Mouse (Mus musculus) MEL (cell line): ENCODE data around the gene Mrpl44. TPM values are rescaled to one million over a fixed set of nuclear protein-coding genes. Genes with fewer than 3 reads are reported as not detected.

Source experiments
- DNase-seq: peaks from one replicate; pipeline ENCODE4 v3.0.0; 2011; ENCODE audit warnings: low read depth, low spot score
- H3K27ac ChIP-seq: 2 replicates; pipeline ENCODE4 v1.5.1; 2012; ENCODE audit warnings: low read depth, mild to moderate bottlenecking, control low read depth, low read length, moderate library complexity; ENCODE audit not compliant: control insufficient read depth
- H3K27me3 ChIP-seq, 2 experiments: fragments of 150-350 bp in 1 of 2; sonication (generic) in 1 of 2; 2 replicates each; pipeline ENCODE4 v1.6.1; 2012; ENCODE audit warnings: low read length in 2 of 2, mild to moderate bottlenecking in 2 of 2, improper control_type of control experiment in 1 of 2, moderate library complexity in 1 of 2; ENCODE audit not compliant: insufficient read depth in 2 of 2, control insufficient read depth in 1 of 2
- H3K36me3 ChIP-seq, 2 experiments: 2 replicates each; pipeline ENCODE4 v1.6.1; 2012 to 2014; ENCODE audit warnings: low read length in 2 of 2, improper control_type of control experiment in 1 of 2, inconsistent platforms in 1 of 2, mild to moderate bottlenecking in 1 of 2; ENCODE audit not compliant: insufficient read depth in 2 of 2, control insufficient read depth in 1 of 2
- H3K4me1 ChIP-seq, 2 experiments: fragments of 150-350 bp in 1 of 2; sonication (generic) in 1 of 2; 2 replicates each; pipeline ENCODE4 v1.6.1; 2012; ENCODE audit warnings: low read length in 2 of 2, improper control_type of control experiment in 1 of 2, mild to moderate bottlenecking in 1 of 2; ENCODE audit not compliant: insufficient read depth in 2 of 2, control insufficient read depth in 1 of 2
- H3K4me3 ChIP-seq, 2 experiments: fragments of 150-350 bp in 1 of 2; sonication (generic) in 1 of 2; 2 replicates each; pipeline ENCODE4 v1.5.1; 2012; ENCODE audit warnings: low read depth in 2 of 2, low read length in 2 of 2, mild to moderate bottlenecking in 2 of 2, moderate library complexity in 2 of 2, control low read depth in 1 of 2, improper control_type of control experiment in 1 of 2; ENCODE audit not compliant: control insufficient read depth in 1 of 2, insufficient read depth in 1 of 2
- H3K79me2 ChIP-seq: 2 replicates; pipeline ENCODE4 v1.6.1; 2012; ENCODE audit warnings: mild to moderate bottlenecking, low read length, moderate library complexity; ENCODE audit not compliant: control insufficient read depth, poor library complexity, insufficient read depth
- H3K9ac ChIP-seq: 2 replicates; pipeline ENCODE4 v1.6.1; 2012; ENCODE audit warnings: low read depth, mild to moderate bottlenecking, control low read depth, low read length, moderate library complexity; ENCODE audit not compliant: control insufficient read depth, poor library complexity, severe bottlenecking
- H3K9me3 ChIP-seq: fragments of 150-350 bp; sonication (generic); replicated peaks from 2 replicates; pipeline ENCODE4 v1.6.1; 2012; ENCODE audit warnings: mild to moderate bottlenecking, low read length, improper control_type of control experiment, moderate library complexity; ENCODE audit not compliant: insufficient read depth
- BHLHE40 ChIP-seq: IDR thresholded peaks from 2 replicates; pipeline ENCODE4 v1.6.1; 2012; ENCODE audit warnings: low read depth, mild to moderate bottlenecking, inconsistent platforms, low read length, improper control_type of control experiment, borderline replicate concordance
- CHD1 ChIP-seq: IDR thresholded peaks from 2 replicates; pipeline ENCODE4 v1.6.1; 2012; ENCODE audit warnings: low read depth, mild to moderate bottlenecking, inconsistent platforms, low read length, improper control_type of control experiment
- CHD2 ChIP-seq: IDR thresholded peaks from 2 replicates; pipeline ENCODE4 v1.6.1; 2011; ENCODE audit warnings: low read length, improper control_type of control experiment
- CTCF ChIP-seq, 3 experiments: IDR thresholded peaks in 2 of 3; conservative IDR thresholded peaks in 1 of 3; 2 replicates each; pipeline ENCODE4 v1.5.1; 2011 to 2012; ENCODE audit warnings: low read length in 3 of 3, low read depth in 2 of 3, mild to moderate bottlenecking in 2 of 3, improper control_type of control experiment in 1 of 3, inconsistent platforms in 1 of 3, mixed read lengths in 1 of 3, moderate library complexity in 1 of 3; ENCODE audit not compliant: control insufficient read depth in 1 of 3, insufficient read depth in 1 of 3, poor library complexity in 1 of 3, severe bottlenecking in 1 of 3
- ELF1 ChIP-seq: IDR thresholded peaks from 2 replicates; pipeline ENCODE4 v1.6.1; 2014; ENCODE audit warnings: low read depth, mild to moderate bottlenecking, inconsistent platforms, low read length, improper control_type of control experiment, moderate library complexity
- EP300 ChIP-seq, 2 experiments: IDR thresholded peaks; 2 replicates each; pipeline ENCODE4 v1.6.1; 2011; ENCODE audit warnings: improper control_type of control experiment in 2 of 2, low read length in 2 of 2, low read depth in 1 of 2, mild to moderate bottlenecking in 1 of 2
- GABPA ChIP-seq: IDR thresholded peaks from 2 replicates; pipeline ENCODE4 v1.6.1; 2012; ENCODE audit warnings: low read depth, mild to moderate bottlenecking, inconsistent platforms, low read length, improper control_type of control experiment, moderate library complexity
- HCFC1 ChIP-seq: IDR thresholded peaks from 2 replicates; pipeline ENCODE4 v1.6.1; 2012; ENCODE audit warnings: low read depth, mild to moderate bottlenecking, inconsistent platforms, low read length, improper control_type of control experiment, moderate library complexity
- JUND ChIP-seq: IDR thresholded peaks from 2 replicates; pipeline ENCODE4 v1.6.1; 2011; ENCODE audit warnings: low read depth, mild to moderate bottlenecking, improper control_type of control experiment, low read length
- KAT2A ChIP-seq: conservative IDR thresholded peaks from 2 replicates; pipeline ENCODE4 v1.6.1; 2012; ENCODE audit warnings: low read depth, low read length, improper control_type of control experiment, inconsistent platforms
- MAFK ChIP-seq: IDR thresholded peaks from 2 replicates; pipeline ENCODE4 v1.6.1; 2011; ENCODE audit warnings: low read depth, mild to moderate bottlenecking, low read length, improper control_type of control experiment, borderline replicate concordance
- MAX ChIP-seq: IDR thresholded peaks from 2 replicates; pipeline ENCODE4 v1.6.1; 2011; ENCODE audit warnings: low read length, improper control_type of control experiment
- MEF2A ChIP-seq: IDR thresholded peaks from 2 replicates; pipeline ENCODE4 v1.6.1; 2014; ENCODE audit warnings: low read depth, mild to moderate bottlenecking, inconsistent platforms, low read length, improper control_type of control experiment; ENCODE audit not compliant: poor library complexity, insufficient replicate concordance, severe bottlenecking; ENCODE audit errors: extremely low read depth
- MXI1 ChIP-seq: IDR thresholded peaks from 2 replicates; pipeline ENCODE4 v1.6.1; 2011; ENCODE audit warnings: mild to moderate bottlenecking, low read depth, low read length, improper control_type of control experiment
- MYB ChIP-seq: IDR thresholded peaks from 2 replicates; pipeline ENCODE4 v1.6.1; 2011; ENCODE audit warnings: mild to moderate bottlenecking, low read depth, low read length, improper control_type of control experiment
- MYC ChIP-seq: IDR thresholded peaks from 2 replicates; pipeline ENCODE4 v1.6.1; 2011; ENCODE audit warnings: low read depth, mild to moderate bottlenecking, low read length, improper control_type of control experiment, moderate library complexity
- NELFE ChIP-seq: IDR thresholded peaks from 2 replicates; pipeline ENCODE4 v1.6.1; 2011; ENCODE audit warnings: low read depth, low read length, improper control_type of control experiment
- NRF1 ChIP-seq: IDR thresholded peaks from 2 replicates; pipeline ENCODE4 v1.6.1; 2014; ENCODE audit warnings: low read depth, mild to moderate bottlenecking, inconsistent platforms, low read length, improper control_type of control experiment, moderate library complexity; ENCODE audit not compliant: poor library complexity, insufficient read depth, severe bottlenecking
- POLR2AphosphoS5 ChIP-seq: IDR thresholded peaks from 2 replicates; pipeline ENCODE4 v1.6.1; 2012; ENCODE audit warnings: low read depth, borderline replicate concordance, mild to moderate bottlenecking, inconsistent platforms, low read length, moderate library complexity, mixed read lengths
- RAD21 ChIP-seq: IDR thresholded peaks from 2 replicates; pipeline ENCODE4 v1.6.1; 2011; ENCODE audit warnings: mild to moderate bottlenecking, low read depth, low read length, improper control_type of control experiment
- RCOR1 ChIP-seq: IDR thresholded peaks from 2 replicates; pipeline ENCODE4 v1.6.1; 2012; ENCODE audit warnings: low read depth, mild to moderate bottlenecking, inconsistent platforms, low read length, improper control_type of control experiment
- SIN3A ChIP-seq: IDR thresholded peaks from 2 replicates; pipeline ENCODE4 v1.6.1; 2012; ENCODE audit warnings: low read length, improper control_type of control experiment, inconsistent platforms
- SMC3 ChIP-seq: IDR thresholded peaks from 2 replicates; pipeline ENCODE4 v1.6.1; 2011; ENCODE audit warnings: low read depth, low read length, improper control_type of control experiment
- TBP ChIP-seq: IDR thresholded peaks from 2 replicates; pipeline ENCODE4 v1.8.0; 2011; ENCODE audit warnings: low read depth, low read length, improper control_type of control experiment
- UBTF ChIP-seq: IDR thresholded peaks from 2 replicates; pipeline ENCODE4 v1.6.1; 2012; ENCODE audit warnings: low read depth, mild to moderate bottlenecking, inconsistent platforms, low read length, improper control_type of control experiment, moderate library complexity, borderline replicate concordance; ENCODE audit not compliant: insufficient read depth
- ZKSCAN1 ChIP-seq: IDR thresholded peaks from 2 replicates; pipeline ENCODE4 v1.6.1; 2012; ENCODE audit warnings: low read depth, mild to moderate bottlenecking, inconsistent platforms, low read length, improper control_type of control experiment, moderate library complexity
- ZNF384 ChIP-seq: IDR thresholded peaks from 2 replicates; pipeline ENCODE4 v1.6.1; 2012; ENCODE audit warnings: low read depth, mild to moderate bottlenecking, inconsistent platforms, low read length, improper control_type of control experiment
- polyA plus RNA-seq, 2 experiments: library from polyadenylated mRNA; stranded (reverse) in 1 of 2; unstranded in 1 of 2; fragments of >175 nt in 1 of 2; fragments of >200 nt in 1 of 2; gene quantifications; 2 replicates each; pipeline versions ENCODE4 v1.2.1 to v1.2.4; 2012; ENCODE audit warnings: low replicate concordance in 2 of 2, low read depth in 1 of 2; ENCODE audit not compliant: insufficient read length in 2 of 2, insufficient read depth in 1 of 2, missing spikeins in 1 of 2
- total RNA-seq: library from RNA; depleted of rRNA; stranded (reverse); fragments of 300-350 nt; gene quantifications from 2 replicates; pipeline ENCODE4 v1.2.3, GENCODE M21; 2012

The Mrpl44 gene
- total and polyA plus RNA-seq, 3 experiments: 52.6 to 63.2 TPM; not detected in 1

- no peaks in the 10 kb centered on the region for H3K79me2 ChIP-seq
- no peak overlapping the region for H3K27ac ChIP-seq
- H3K9me3 ChIP-seq: no peaks in the 10 kb centered on the region
- no peaks in the 10 kb centered on the region for H3K4me1 ChIP-seq
- H3K9ac ChIP-seq: no peak overlapping the region
- H3K27me3 ChIP-seq: no peaks in the 10 kb centered on the region
- H3K36me3 ChIP-seq: no peaks in the 10 kb centered on the region
- TF ChIP-seq RCOR1 (no peak), MYB (no peak), CHD2 (no peak), CTCF (IDR thresholded peaks at IDR 0.05 in 2 of 3, conservative IDR thresholded peaks at IDR 0.05 in 1 of 3; ENCODE audit: control insufficient read depth in 1 of 3, insufficient read depth in 1 of 3, low read depth in 2 of 3, low read length in 3 of 3, poor library complexity in 1 of 3, severe bottlenecking in 1 of 3) (no peak), SMC3 (no peak), JUND (no peak), RAD21 (no peak), ZNF384 (no peak), NELFE (no peak), BHLHE40 (no peak), GABPA (no peak), MEF2A (no peak), MXI1 (no peak)
- DNase-seq: no peak
- H3K4me3 ChIP-seq: no peak overlapping the region
These were observed 36.1 kb upstream of the Mrpl44 start for GRCm38 (mm10) chr1:79739726-79740125.

GRCm38 (mm10) chr1:79741002-79741401 lies 34.8 kb upstream of the Mrpl44 start:
- no peaks in the 10 kb centered on the region for H3K9me3 ChIP-seq
- DNase-seq: no peak
- no peaks in the 10 kb centered on the region for H3K4me1 ChIP-seq
- H3K4me3 ChIP-seq: no peak overlapping the region
- H3K27ac ChIP-seq: no peak overlapping the region
- no peaks in the 10 kb centered on the region for H3K36me3 ChIP-seq
- no peak overlapping the region for H3K9ac ChIP-seq
- TF ChIP-seq ZNF384 (0 out of 2 replicates have a peak, but pooled peaks have one; percentile 7), MAX (no peak)
- TF ChIP-seq, all 39 proteins: peak for 1
- Histone ChIP-seq H3K27me3 (no peaks in the 10 kb centered on the region), H3K79me2 (no peaks in the 10 kb centered on the region)

- Histone ChIP-seq H3K9me3 (no peaks in the 10 kb centered on the region), H3K27me3 (no peaks in the 10 kb centered on the region), H3K27ac (no peak overlapping the region), H3K4me1 (no peaks in the 10 kb centered on the region), H3K36me3 (no peaks in the 10 kb centered on the region), H3K9ac (no peak overlapping the region), H3K79me2 (no peaks in the 10 kb centered on the region), H3K4me3 (no peak overlapping the region)
- no peak for DNase-seq
- TF ChIP-seq MAFK (no peak), HCFC1 (no peak), MEF2A (no peak), ZNF384 (no peak), POLR2AphosphoS5 (no peak), EP300 (IDR thresholded peaks at IDR 0.05; ENCODE audit: low read depth in 1 of 2, low read length in 2 of 2) (no peak), SIN3A (no peak), ELF1 (no peak), ZKSCAN1 (no peak), RCOR1 (no peak), NRF1 (no peak), KAT2A (no peak), UBTF (no peak), MYB (no peak), TBP (no peak), CHD1 (no peak), MYC (no peak)
These were observed 32.9 kb upstream of the Mrpl44 start for GRCm38 (mm10) chr1:79742949-79743348.
